Mouse (Mus musculus) left cerebral cortex, postnatal 36 days (tissue): Measurements from ENCODE around the gene Fam198a. TPM values are rescaled to one million over a fixed set of nuclear protein-coding genes. Genes with fewer than 3 reads are reported as not detected.

Experiments
- total RNA-seq, 2 experiments: library from RNA; stranded (reverse); gene quantifications; 2 replicates each; pipeline ENCODE4 v1.2.3; 2021

Fam198a gene
- total RNA-seq, 2 experiments from 2014 or later: 5.2 to 5.4 TPM

Other genes with a start within 250 kb of the Fam198a start
- 10 to 100 TPM; 26.6 to 26.8 TPM for gene Sec22c, start 245.5 kb upstream of the Fam198a start, total RNA-seq
- 10 to 100 TPM; 84.5 to 84.6 TPM for gene Ss18l2, start 240.7 kb upstream of the Fam198a start, total RNA-seq
- 100 to 1,000 TPM in 1 of 2 experiments, 10 to 100 TPM in 1; 73.1 to 147 TPM for gene Nktr, start 231.8 kb upstream of the Fam198a start, total RNA-seq
- gene Zfp651, start 191.7 kb upstream of the Fam198a start, total RNA-seq: 100 to 1,000 TPM; 111 to 112 TPM
- 1 to 10 TPM; 4.9 to 8.8 TPM for gene Klhl40, start 173.4 kb upstream of the Fam198a start, total RNA-seq
- gene Hhatl, start 158.5 kb upstream of the Fam198a start, total RNA-seq: 10 to 100 TPM; 17.2 to 22.2 TPM
- 1 to 10 TPM; 5.5 to 5.9 TPM for gene Ccdc13, start 111.5 kb upstream of the Fam198a start, total RNA-seq
- gene Higd1a, start 92.6 kb upstream of the Fam198a start, total RNA-seq: 10 to 100 TPM; 85.6 to 87.3 TPM
- gene Ackr2, start 52.6 kb upstream of the Fam198a start, total RNA-seq: 1 to 10 TPM; 7.3 to 8.4 TPM
- not detected for gene Cyp8b1, start 34.7 kb upstream of the Fam198a start, total RNA-seq
- gene Pomgnt2, start 46.1 kb downstream of the Fam198a start, total RNA-seq: 10 to 100 TPM; 38.0 to 38.2 TPM
- gene Snrk, start 166.3 kb downstream of the Fam198a start, total RNA-seq: 100 to 1,000 TPM; 108 to 117 TPM